Mouse (Mus musculus) neural tube, embryonic 15.5 days (tissue): ENCODE results near the gene Podxl2. TPM values are rescaled to one million over a fixed set of nuclear protein-coding genes. Genes with fewer than 3 reads are reported as not detected.

Experiments used
- ATAC-seq: fragments of 200-750 bp; cut with Nextera tagmentation; 2 replicates; pipeline ENCODE4 v1.8.0; 2017; ENCODE audit warnings: mild to moderate bottlenecking, moderate TSS enrichment, moderate library complexity; ENCODE audit not compliant: low FRiP score
- H3K27ac ChIP-seq: fragments of 300-500 bp; sonication (generic); replicated peaks from 2 replicates; pipeline ENCODE4 v1.5.1; 2015; ENCODE audit warnings: mild to moderate bottlenecking, inconsistent platforms
- H3K27me3 ChIP-seq: fragments of 300-500 bp; sonication (generic); replicated peaks from 2 replicates; pipeline ENCODE4 v1.6.1; 2015; ENCODE audit warnings: inconsistent platforms
- H3K36me3 ChIP-seq: fragments of 300-500 bp; sonication (generic); 2 replicates; pipeline ENCODE4 v1.6.1; 2015; ENCODE audit warnings: inconsistent platforms
- H3K4me1 ChIP-seq: fragments of 300-500 bp; sonication (generic); 2 replicates; pipeline ENCODE4 v1.6.1; 2015; ENCODE audit warnings: inconsistent platforms
- H3K4me2 ChIP-seq: fragments of 300-500 bp; sonication (generic); 2 replicates; pipeline ENCODE4 v1.6.1; 2015; ENCODE audit warnings: inconsistent platforms, mild to moderate bottlenecking, moderate library complexity
- H3K4me3 ChIP-seq: fragments of 300-500 bp; sonication (generic); replicated peaks from 2 replicates; pipeline ENCODE4 v1.5.1; 2015; ENCODE audit warnings: mild to moderate bottlenecking, inconsistent platforms
- H3K9ac ChIP-seq: fragments of 300-500 bp; sonication (generic); replicated peaks from 2 replicates; pipeline ENCODE4 v1.6.1; 2015; ENCODE audit warnings: mild to moderate bottlenecking, inconsistent platforms
- H3K9me3 ChIP-seq: fragments of 300-500 bp; sonication (generic); replicated peaks from 2 replicates; pipeline ENCODE4 v1.6.1; 2016; ENCODE audit warnings: inconsistent platforms
- WGBS: fragments of 180-500 bp; shearing (Covaris S2); methylation state at CpG from one replicate; pipeline ENCODE4 v1.1.7; 2015; ENCODE audit warnings: mixed read lengths; 5-methylcytosine and 5-hydroxymethylcytosine counted together
- polyA plus RNA-seq: library from polyadenylated mRNA; unstranded; fragments of >200 nt; fragmentation: Nextera tagmentation; extraction: Ambion mirVana; gene quantifications from 2 replicates; pipeline ENCODE4 v1.2.1, GENCODE M21; 2015

The Podxl2 gene
- polyA plus RNA-seq, 1 experiment from 2014 or later = 640 TPM

GRCm38 (mm10) chr6:88833340-88834140 is 41.3 kb downstream of the Podxl2 start:
- Histone ChIP-seq H3K4me1 (peaks cover 5% of the 10 kb centered on the region), H3K4me2 (no peak overlapping the region), H3K27ac (no peak overlapping the region), H3K9ac (no peak overlapping the region), H3K9me3 (no peaks in the 10 kb centered on the region), H3K4me3 (no peak overlapping the region), H3K36me3 (peaks cover 36% of the 10 kb centered on the region), H3K27me3 (no peaks in the 10 kb centered on the region)
- 81% methylated on average over 5 of the region's 5 CpGs for WGBS
- no peak for ATAC-seq

DNA sequence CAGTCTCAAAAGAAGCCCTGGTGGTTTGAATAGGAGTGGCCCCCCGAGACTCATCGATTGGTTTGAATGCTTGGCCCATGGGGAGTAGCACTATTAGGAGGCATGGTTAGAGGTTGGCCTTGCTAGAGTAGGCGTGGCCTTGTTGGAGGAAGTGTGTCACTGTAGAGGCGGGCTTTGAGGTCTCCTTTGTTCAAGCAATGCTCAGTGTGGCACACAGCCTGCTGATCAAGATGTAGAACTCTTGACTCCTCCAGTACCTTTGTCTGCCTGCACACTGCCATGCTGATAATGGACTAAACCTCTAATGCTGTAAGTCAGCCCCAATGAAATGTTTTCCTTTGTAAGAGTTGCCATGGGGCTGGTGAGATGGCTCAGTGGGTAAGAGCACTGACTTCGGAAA is 42.2 kb downstream of the Podxl2 start:
- peaks cover 8% of the 10 kb centered on the region for H3K4me1 ChIP-seq
- H3K9ac ChIP-seq = no peak overlapping the region
- peaks cover 27% of the 10 kb centered on the region for H3K36me3 ChIP-seq
- H3K27ac ChIP-seq = no peak overlapping the region
- no peaks in the 10 kb centered on the region for H3K27me3 ChIP-seq
- no peaks in the 10 kb centered on the region for H3K9me3 ChIP-seq
- ATAC-seq = no peak
- no peak overlapping the region for H3K4me2 ChIP-seq
- no peak overlapping the region for H3K4me3 ChIP-seq
- 73% methylated on average over 5 of the region's 5 CpGs for WGBS

DNA sequence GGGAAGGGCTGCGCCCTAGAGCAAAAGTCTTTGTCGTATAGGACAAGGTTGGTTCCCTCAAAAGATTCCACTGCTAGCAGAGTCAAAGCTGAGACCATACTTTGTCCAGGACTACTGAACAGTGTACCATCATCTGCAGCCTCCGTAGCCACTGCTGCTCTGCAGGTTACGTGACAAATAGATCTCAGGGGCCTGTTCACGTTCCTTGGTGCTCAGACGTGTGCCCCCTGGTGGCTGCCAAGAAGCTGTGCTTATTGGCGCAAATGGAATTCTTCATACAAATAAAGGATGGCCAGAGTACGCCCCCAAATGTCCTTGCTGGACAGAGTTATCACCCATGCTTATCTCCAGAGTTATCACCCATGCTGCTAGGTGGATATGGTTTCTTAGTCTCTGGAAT is 43.4 kb downstream of the Podxl2 start:
- no peak overlapping the region for H3K27ac ChIP-seq
- H3K9me3 ChIP-seq = no peaks in the 10 kb centered on the region
- peaks cover 16% of the 10 kb centered on the region for H3K36me3 ChIP-seq
- no peaks in the 10 kb centered on the region for H3K27me3 ChIP-seq
- H3K4me2 ChIP-seq = no peak overlapping the region
- no peak overlapping the region for H3K9ac ChIP-seq
- ATAC-seq = peak; percentile 54
- 25% methylated on average over 8 of the region's 8 CpGs for WGBS
- peaks cover 20% of the 10 kb centered on the region for H3K4me1 ChIP-seq
- H3K4me3 ChIP-seq = no peak overlapping the region

- no peak for ATAC-seq
- 94% methylated on average over 6 of the region's 6 CpGs for WGBS
- Histone ChIP-seq H3K9ac (no peak overlapping the region), H3K4me3 (no peak overlapping the region), H3K4me1 (peaks cover 21% of the 10 kb centered on the region), H3K36me3 (0 out of 2 replicates have a peak, but pooled peaks cover 4% of the 10 kb centered on the region), H3K27me3 (no peaks in the 10 kb centered on the region), H3K9me3 (no peaks in the 10 kb centered on the region), H3K4me2 (no peak overlapping the region), H3K27ac (no peak overlapping the region)
Observed at GRCm38 (mm10) chr6:88830112-88830702, 44.6 kb downstream of the Podxl2 start.

GRCm38 (mm10) chr6:88829579-88829978 is 45.3 kb downstream of the Podxl2 start:
- no peaks in the 10 kb centered on the region for H3K36me3 ChIP-seq
- H3K4me1 ChIP-seq = peaks cover 21% of the 10 kb centered on the region
- no peak overlapping the region for H3K4me2 ChIP-seq
- no peak for ATAC-seq
- H3K27me3 ChIP-seq = no peaks in the 10 kb centered on the region
- WGBS = 87% methylated on average over 4 of the region's 4 CpGs
- H3K4me3 ChIP-seq = no peak overlapping the region
- H3K27ac ChIP-seq = no peak overlapping the region
- no peaks in the 10 kb centered on the region for H3K9me3 ChIP-seq
- H3K9ac ChIP-seq = no peak overlapping the region

DNA sequence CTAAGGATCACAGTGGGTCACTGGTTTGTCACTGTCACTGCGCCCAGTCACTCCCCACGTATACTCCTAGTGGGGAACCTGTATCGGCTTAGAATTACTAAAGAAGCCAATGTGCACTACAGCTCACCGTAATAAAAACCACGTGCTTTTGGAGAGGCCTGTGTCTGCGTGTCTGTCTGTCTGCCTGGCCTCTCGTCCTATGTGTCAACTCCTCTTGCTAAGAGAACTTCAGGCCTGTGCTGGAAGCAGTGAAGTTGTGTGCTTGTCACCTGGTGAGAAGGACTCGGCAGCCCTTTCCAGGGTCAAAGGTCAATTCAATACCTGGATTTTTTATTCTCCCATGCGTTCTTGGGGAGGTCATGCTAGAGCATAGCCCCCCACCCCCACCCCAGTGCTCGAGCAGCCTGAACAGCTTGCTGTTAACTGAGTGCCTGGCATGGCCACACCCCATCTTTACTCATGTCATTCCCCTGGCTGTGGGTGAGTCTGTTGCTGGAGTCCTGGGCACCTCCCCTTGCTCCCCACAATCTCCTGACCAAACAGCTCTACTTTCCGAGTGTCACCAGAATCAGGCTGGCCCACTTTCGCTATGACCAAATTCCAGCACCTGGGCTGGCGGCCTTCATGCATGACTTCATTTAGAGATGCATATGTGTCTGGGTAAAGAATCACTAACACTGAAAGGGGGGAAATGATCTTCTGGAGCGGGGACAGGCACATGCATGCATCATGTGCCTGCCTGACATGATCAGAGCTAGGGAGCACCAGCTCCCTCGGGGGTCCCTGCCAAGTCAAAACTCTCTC is 46.4 kb downstream of the Podxl2 start:
- Histone ChIP-seq H3K4me3 (no peak overlapping the region), H3K4me1 (peaks cover 21% of the 10 kb centered on the region), H3K9ac (no peak overlapping the region), H3K27me3 (no peaks in the 10 kb centered on the region), H3K9me3 (no peaks in the 10 kb centered on the region), H3K4me2 (no peak overlapping the region), H3K36me3 (no peaks in the 10 kb centered on the region), H3K27ac (no peak overlapping the region)
- no peak for ATAC-seq
- WGBS = 78% methylated on average over 15 of the region's 15 CpGs

DNA sequence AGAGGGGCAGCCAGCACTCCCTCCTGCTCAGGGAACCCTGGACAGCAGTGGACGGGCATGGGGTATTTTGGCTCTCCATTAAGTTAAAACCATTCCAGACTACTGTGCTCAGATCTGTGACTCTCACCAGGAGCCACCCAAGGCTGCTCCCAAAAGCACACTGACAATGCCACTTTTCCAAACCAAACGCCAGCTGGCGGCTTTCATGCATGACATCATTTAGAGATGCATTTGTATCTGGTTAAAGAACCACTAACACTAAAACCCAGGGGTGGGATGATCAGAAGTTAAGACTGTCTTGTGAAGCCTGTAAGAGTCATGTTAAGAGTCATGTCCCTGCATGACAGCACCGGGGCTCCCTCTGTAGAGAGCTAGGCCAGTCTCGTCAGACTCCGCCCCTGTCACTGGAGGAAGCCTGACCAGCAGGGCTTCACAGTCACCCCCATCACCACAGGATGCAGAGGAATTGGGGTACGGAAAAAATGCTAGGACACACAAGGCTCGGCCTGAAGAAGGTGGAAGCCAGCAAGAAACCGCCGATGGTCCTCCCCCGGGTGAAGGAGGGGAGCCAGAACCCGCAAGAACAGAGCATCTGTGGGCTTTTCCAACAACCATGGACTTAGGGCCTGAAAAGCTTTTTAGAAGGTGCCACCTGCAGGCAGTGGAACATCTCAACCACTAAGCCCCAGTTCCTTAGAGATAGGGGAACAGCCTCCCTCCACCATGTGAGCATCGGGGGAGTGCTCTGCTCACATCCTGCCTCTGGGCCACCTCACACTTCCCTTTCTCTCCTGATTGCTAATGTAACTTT is 47.2 kb downstream of the Podxl2 start:
- H3K9me3 ChIP-seq = no peaks in the 10 kb centered on the region

GRCm38 (mm10) chr6:88826965-88827364 is 47.9 kb downstream of the Podxl2 start:
- H3K27me3 ChIP-seq = no peaks in the 10 kb centered on the region
- H3K9ac ChIP-seq = no peak overlapping the region; the same call in 1 of the 2 replicates
- ATAC-seq = no peak
- WGBS = 53% methylated on average over 3 of the region's 3 CpGs
- no peaks in the 10 kb centered on the region for H3K9me3 ChIP-seq
- H3K36me3 ChIP-seq = no peaks in the 10 kb centered on the region
- H3K4me3 ChIP-seq = no peak overlapping the region
- peaks cover 23% of the 10 kb centered on the region for H3K4me1 ChIP-seq
- H3K4me2 ChIP-seq = no peak overlapping the region
- H3K27ac ChIP-seq = peak overlapping the region; percentile 23

More for the DNA sequence above, 47.2 kb downstream of the Podxl2 start:
- H3K27ac ChIP-seq = peak overlapping the region; percentile 47
- no peak overlapping the region; the same call in 1 of the 2 replicates for H3K9ac ChIP-seq
- H3K36me3 ChIP-seq = no peaks in the 10 kb centered on the region
- ATAC-seq = no peak
- H3K4me2 ChIP-seq = no peak overlapping the region
- peaks cover 21% of the 10 kb centered on the region for H3K4me1 ChIP-seq
- no peak overlapping the region for H3K4me3 ChIP-seq
- H3K27me3 ChIP-seq = no peaks in the 10 kb centered on the region
- 52% methylated on average over 13 of the region's 13 CpGs for WGBS

GRCm38 (mm10) chr6:88826545-88826944 is 48.3 kb downstream of the Podxl2 start:
- H3K27ac ChIP-seq = peak overlapping the region; percentile 23; the same call in 1 of the 2 replicates
- 35% methylated on average over 6 of the region's 6 CpGs for WGBS

DNA sequence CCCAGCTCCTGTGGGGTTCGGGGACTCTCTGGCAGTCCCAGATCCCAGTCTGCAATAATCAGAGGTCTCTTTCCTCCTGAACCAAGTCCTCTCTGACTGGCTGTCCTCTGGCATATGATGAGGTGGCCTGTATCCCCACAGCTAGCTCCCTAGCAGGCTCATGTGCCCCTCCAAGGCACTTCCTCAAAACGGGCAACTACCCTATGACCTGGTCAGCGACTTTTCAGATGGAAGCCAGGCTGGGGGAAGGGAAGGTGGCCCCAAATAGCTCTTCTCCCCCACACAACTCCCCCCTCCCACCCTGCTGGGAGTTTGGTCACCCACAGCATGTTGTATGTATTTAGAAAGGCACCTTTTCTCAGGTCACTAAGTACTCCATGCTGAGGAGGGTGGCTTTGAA is 48.8 kb downstream of the Podxl2 start:
- Histone ChIP-seq H3K9ac (no peak overlapping the region), H3K9me3 (no peaks in the 10 kb centered on the region), H3K27ac (no peak overlapping the region), H3K4me2 (no peak overlapping the region), H3K36me3 (no peaks in the 10 kb centered on the region), H3K4me1 (peaks cover 19% of the 10 kb centered on the region), H3K27me3 (no peaks in the 10 kb centered on the region), H3K4me3 (no peak overlapping the region)
- no peak for ATAC-seq
- WGBS = 55% methylated on average over 3 of the region's 3 CpGs

More at GRCm38 (mm10) chr6:88826545-88826944, 48.3 kb downstream of the Podxl2 start:
- no peak overlapping the region for H3K4me2 ChIP-seq
- no peaks in the 10 kb centered on the region for H3K9me3 ChIP-seq
- H3K27me3 ChIP-seq = no peaks in the 10 kb centered on the region
- H3K36me3 ChIP-seq = no peaks in the 10 kb centered on the region
- ATAC-seq = peak; percentile 27; the same call in 1 of the 2 replicates
- H3K4me1 ChIP-seq = peaks cover 23% of the 10 kb centered on the region
- no peak overlapping the region; the same call in 1 of the 2 replicates for H3K9ac ChIP-seq
- no peak overlapping the region for H3K4me3 ChIP-seq

DNA sequence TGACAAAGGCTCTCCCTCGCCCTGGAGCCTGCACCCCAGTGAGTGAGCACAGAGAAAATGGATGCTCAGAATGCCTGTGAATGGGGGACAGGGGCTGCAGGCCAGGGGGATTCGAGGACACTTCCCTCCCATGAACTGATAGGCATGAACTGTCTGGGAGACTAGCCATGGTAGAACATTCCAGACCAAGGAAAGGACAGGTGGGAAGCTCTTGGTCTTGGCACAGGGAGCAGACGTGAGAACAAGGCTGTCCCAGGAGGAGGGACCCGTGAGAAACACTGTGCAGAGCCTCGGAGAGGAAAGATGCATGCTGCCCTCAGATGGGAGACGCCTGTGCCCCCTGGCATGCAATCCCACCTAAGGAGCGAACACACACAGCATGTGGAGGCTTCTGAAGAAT is 50.7 kb downstream of the Podxl2 start:
- ATAC-seq = no peak
- H3K9me3 ChIP-seq = no peaks in the 10 kb centered on the region
- WGBS = 68% methylated on average over 7 of the region's 7 CpGs
- H3K4me3 ChIP-seq = no peak overlapping the region
- no peak overlapping the region for H3K27ac ChIP-seq
- no peak overlapping the region for H3K4me2 ChIP-seq
- no peak overlapping the region for H3K9ac ChIP-seq
- H3K4me1 ChIP-seq = peaks cover 19% of the 10 kb centered on the region
- H3K36me3 ChIP-seq = no peaks in the 10 kb centered on the region
- no peaks in the 10 kb centered on the region for H3K27me3 ChIP-seq
